Mouse (Mus musculus) embryonic facial prominence, embryonic 13.5 days (tissue): ENCODE data around the gene Plekhh2. TPM values are rescaled to one million over a fixed set of nuclear protein-coding genes. Genes with fewer than 3 reads are reported as not detected.

Experiments used
- ATAC-seq: fragments of 200-750 bp; cut with Nextera tagmentation; 2 replicates; pipeline ENCODE4 v1.8.0; 2017; ENCODE audit warnings: low read depth; ENCODE audit not compliant: insufficient number of reproducible peaks, insufficient read depth, low FRiP score, low TSS enrichment
- H3K27ac ChIP-seq: fragments of 300-500 bp; sonication (generic); 2 replicates; pipeline ENCODE4 v1.5.1; 2015; ENCODE audit warnings: moderate library complexity, mild to moderate bottlenecking, inconsistent platforms
- H3K27me3 ChIP-seq: fragments of 300-500 bp; sonication (generic); 2 replicates; pipeline ENCODE4 v1.6.1; 2015; ENCODE audit warnings: mild to moderate bottlenecking, inconsistent platforms
- H3K36me3 ChIP-seq: fragments of 300-500 bp; sonication (generic); 2 replicates; pipeline ENCODE4 v1.6.1; 2015; ENCODE audit warnings: mild to moderate bottlenecking, inconsistent platforms
- H3K4me1 ChIP-seq: fragments of 300-500 bp; sonication (generic); 2 replicates; pipeline ENCODE4 v1.6.1; 2015; ENCODE audit warnings: inconsistent platforms
- H3K4me2 ChIP-seq: fragments of 300-500 bp; sonication (generic); 2 replicates; pipeline ENCODE4 v1.6.1; 2015; ENCODE audit warnings: moderate library complexity, mild to moderate bottlenecking, inconsistent platforms
- H3K4me3 ChIP-seq: fragments of 300-500 bp; sonication (generic); 2 replicates; pipeline ENCODE4 v1.5.1; 2015; ENCODE audit warnings: mild to moderate bottlenecking, inconsistent platforms
- H3K9ac ChIP-seq: fragments of 300-500 bp; sonication (generic); 2 replicates; pipeline ENCODE4 v1.6.1; 2015; ENCODE audit warnings: mild to moderate bottlenecking, inconsistent platforms
- H3K9me3 ChIP-seq: fragments of 300-500 bp; sonication (generic); 2 replicates; pipeline ENCODE4 v1.6.1; 2016; ENCODE audit warnings: inconsistent platforms
- WGBS: fragments of 180-500 bp; shearing (Covaris S2); methylation state at CpG from one replicate; pipeline ENCODE4 v1.1.7; 2015; ENCODE audit warnings: mixed read lengths; 5-methylcytosine and 5-hydroxymethylcytosine counted together
- polyA plus RNA-seq: library from polyadenylated mRNA; unstranded; fragments of >200 nt; fragmentation: Nextera tagmentation; extraction: Ambion mirVana; gene quantifications from 2 replicates; pipeline ENCODE4 v1.2.1, GENCODE M21; 2015

Gene Plekhh2
- polyA plus RNA-seq, 1 experiment from 2014 or later, result 9.2 TPM

GRCm38 (mm10) chr17:84519346-84519745 lies 7.7 kb downstream of the Plekhh2 start:
- no peak overlapping the region for H3K4me2 ChIP-seq
- H3K4me1 ChIP-seq, result no peaks in the 10 kb centered on the region
- WGBS, result 87% methylated on average over 3 of the region's 3 CpGs
- H3K27me3 ChIP-seq, result no peaks in the 10 kb centered on the region
- ATAC-seq, result no peak
- 0 out of 2 replicates have a peak, but pooled peaks cover 11% of the 10 kb centered on the region for H3K36me3 ChIP-seq
- H3K9me3 ChIP-seq, result no peaks in the 10 kb centered on the region
- H3K27ac ChIP-seq, result no peak overlapping the region
- H3K4me3 ChIP-seq, result no peak overlapping the region
- no peak overlapping the region for H3K9ac ChIP-seq

- Histone ChIP-seq H3K4me2 (no peak overlapping the region), H3K27me3 (no peaks in the 10 kb centered on the region), H3K4me3 (no peak overlapping the region), H3K4me1 (no peaks in the 10 kb centered on the region), H3K9me3 (no peaks in the 10 kb centered on the region), H3K27ac (no peak overlapping the region), H3K9ac (no peak overlapping the region), H3K36me3 (0 out of 2 replicates have a peak, but pooled peaks cover 11% of the 10 kb centered on the region)
- no peak for ATAC-seq
Measured at GRCm38 (mm10) chr17:84520057-84520456, 8.4 kb downstream of the Plekhh2 start.

- ATAC-seq, result no peak
Measured at GRCm38 (mm10) chr17:84529356-84529755, 17.7 kb downstream of the Plekhh2 start.

GRCm38 (mm10) chr17:84530202-84530796 lies 18.6 kb downstream of the Plekhh2 start:
- peaks cover 30% of the 10 kb centered on the region for H3K4me1 ChIP-seq
- no peaks in the 10 kb centered on the region for H3K27me3 ChIP-seq
- H3K9me3 ChIP-seq, result no peaks in the 10 kb centered on the region
- H3K36me3 ChIP-seq, result no peaks in the 10 kb centered on the region
- H3K9ac ChIP-seq, result no peak overlapping the region
- H3K4me2 ChIP-seq, result no peak overlapping the region
- no peak overlapping the region for H3K4me3 ChIP-seq
- 42% methylated on average over 3 of the region's 3 CpGs for WGBS
- H3K27ac ChIP-seq, result no peak overlapping the region
- ATAC-seq, result no peak

More at GRCm38 (mm10) chr17:84529356-84529755, 17.7 kb downstream of the Plekhh2 start:
- peaks cover 30% of the 10 kb centered on the region for H3K4me1 ChIP-seq
- peak overlapping the region; percentile 51; the same call in 1 of the 2 replicates for H3K27ac ChIP-seq
- no peaks in the 10 kb centered on the region for H3K9me3 ChIP-seq
- no peak overlapping the region for H3K4me2 ChIP-seq
- H3K36me3 ChIP-seq, result no peaks in the 10 kb centered on the region
- no peaks in the 10 kb centered on the region for H3K27me3 ChIP-seq
- 63% methylated on average over 4 of the region's 4 CpGs for WGBS
- H3K4me3 ChIP-seq, result no peak overlapping the region
- H3K9ac ChIP-seq, result no peak overlapping the region

DNA sequence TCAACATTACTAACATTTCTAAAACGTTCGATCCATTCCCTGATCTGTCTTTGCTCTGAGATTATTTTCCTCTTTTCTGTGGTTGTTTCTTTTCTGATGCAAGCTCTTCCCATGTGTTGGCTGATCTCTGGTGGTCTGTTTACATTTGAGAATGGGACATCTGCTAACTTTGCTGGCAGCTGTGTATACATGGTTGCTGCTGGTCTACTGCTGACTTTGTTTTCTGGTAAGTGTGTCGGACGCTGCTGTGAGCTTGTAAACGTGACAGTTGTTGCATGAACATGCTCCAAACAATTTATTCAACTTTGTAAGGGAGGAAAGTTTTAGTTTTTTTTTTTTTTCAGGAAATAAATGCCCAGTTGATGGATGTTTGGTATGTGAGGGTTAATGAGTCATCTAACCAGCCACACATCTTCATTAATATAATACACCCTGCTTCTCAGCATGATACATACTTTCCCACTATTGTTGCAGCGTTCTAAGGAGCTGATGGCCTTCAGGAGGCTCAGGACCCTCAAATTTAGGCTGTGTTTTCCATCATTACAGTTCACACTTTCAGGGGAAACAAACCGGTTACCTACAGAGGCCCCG lies 21.3 kb downstream of the Plekhh2 start:
- 69% methylated on average over 8 of the region's 8 CpGs for WGBS
- peaks cover 30% of the 10 kb centered on the region for H3K4me1 ChIP-seq
- peaks cover 12% of the 10 kb centered on the region for H3K36me3 ChIP-seq
- H3K4me2 ChIP-seq, result no peak overlapping the region
- ATAC-seq, result no peak
- H3K27me3 ChIP-seq, result no peaks in the 10 kb centered on the region
- no peaks in the 10 kb centered on the region for H3K9me3 ChIP-seq
- no peak overlapping the region for H3K27ac ChIP-seq
- no peak overlapping the region for H3K9ac ChIP-seq
- no peak overlapping the region for H3K4me3 ChIP-seq

GRCm38 (mm10) chr17:84533841-84534240 lies 22.1 kb downstream of the Plekhh2 start:
- Histone ChIP-seq H3K27ac (no peak overlapping the region), H3K27me3 (no peaks in the 10 kb centered on the region), H3K9me3 (no peaks in the 10 kb centered on the region), H3K9ac (no peak overlapping the region), H3K4me2 (no peak overlapping the region), H3K4me3 (no peak overlapping the region), H3K4me1 (peaks cover 30% of the 10 kb centered on the region), H3K36me3 (peaks cover 12% of the 10 kb centered on the region)
- ATAC-seq, result no peak
- WGBS, result 90% methylated on average over 4 of the region's 4 CpGs

- Histone ChIP-seq H3K9me3 (no peaks in the 10 kb centered on the region), H3K4me1 (peaks cover 25% of the 10 kb centered on the region), H3K36me3 (peaks cover 12% of the 10 kb centered on the region), H3K4me2 (no peak overlapping the region), H3K9ac (no peak overlapping the region), H3K27ac (no peak overlapping the region), H3K27me3 (no peaks in the 10 kb centered on the region), H3K4me3 (no peak overlapping the region)
- 77% methylated on average over 2 of the region's 2 CpGs for WGBS
- ATAC-seq, result no peak
Measured at GRCm38 (mm10) chr17:84534632-84535031, 22.9 kb downstream of the Plekhh2 start.

GRCm38 (mm10) chr17:84535226-84535625 lies 23.5 kb downstream of the Plekhh2 start:
- H3K27me3 ChIP-seq, result no peaks in the 10 kb centered on the region
- WGBS, result 80% methylated on average over 4 of the region's 4 CpGs
- H3K4me3 ChIP-seq, result no peak overlapping the region

GRCm38 (mm10) chr17:84537301-84537700 lies 25.6 kb downstream of the Plekhh2 start:
- no peak overlapping the region for H3K27ac ChIP-seq
- WGBS, result 97% methylated on average over 6 of the region's 6 CpGs
- H3K9ac ChIP-seq, result no peak overlapping the region

More at GRCm38 (mm10) chr17:84535226-84535625, 23.5 kb downstream of the Plekhh2 start:
- no peak overlapping the region for H3K4me2 ChIP-seq
- H3K4me1 ChIP-seq, result peaks cover 21% of the 10 kb centered on the region
- H3K9ac ChIP-seq, result no peak overlapping the region
- peaks cover 12% of the 10 kb centered on the region for H3K36me3 ChIP-seq
- ATAC-seq, result no peak
- H3K27ac ChIP-seq, result no peak overlapping the region
- no peaks in the 10 kb centered on the region for H3K9me3 ChIP-seq

DNA sequence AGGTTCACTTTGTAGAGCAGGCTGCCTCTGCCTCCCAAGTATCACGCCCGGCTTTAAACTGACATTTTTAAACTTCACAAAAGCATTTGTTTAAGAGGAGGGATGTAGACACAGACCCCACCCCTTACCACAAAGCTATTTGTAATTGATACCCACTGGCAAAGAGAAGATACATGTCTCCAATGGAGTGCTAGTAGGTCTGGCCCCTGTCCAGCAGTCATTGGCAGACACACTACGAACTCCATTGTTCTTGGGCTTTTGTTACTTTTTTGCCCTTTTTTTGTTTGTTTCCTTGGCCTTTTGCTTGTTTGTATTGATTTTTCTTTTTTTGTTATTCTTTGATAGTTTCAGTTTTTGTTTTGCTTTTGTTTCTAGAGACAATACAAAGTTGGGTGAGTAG lies 26.3 kb downstream of the Plekhh2 start:
- Histone ChIP-seq H3K9ac (no peak overlapping the region), H3K4me1 (peaks cover 4% of the 10 kb centered on the region), H3K27me3 (no peaks in the 10 kb centered on the region), H3K36me3 (peaks cover 17% of the 10 kb centered on the region), H3K4me3 (no peak overlapping the region), H3K27ac (no peak overlapping the region), H3K9me3 (peaks cover 2% of the 10 kb centered on the region; the same call in 1 of the 2 replicates), H3K4me2 (no peak overlapping the region)
- no peak for ATAC-seq
- 72% methylated on average over 3 of the region's 3 CpGs for WGBS

More at GRCm38 (mm10) chr17:84537301-84537700, 25.6 kb downstream of the Plekhh2 start:
- H3K4me3 ChIP-seq, result no peak overlapping the region
- H3K4me1 ChIP-seq, result peaks cover 11% of the 10 kb centered on the region
- no peak overlapping the region for H3K4me2 ChIP-seq
- H3K36me3 ChIP-seq, result peaks cover 12% of the 10 kb centered on the region
- no peaks in the 10 kb centered on the region for H3K27me3 ChIP-seq
- H3K9me3 ChIP-seq, result no peaks in the 10 kb centered on the region
- ATAC-seq, result no peak

- Histone ChIP-seq H3K9ac (no peak overlapping the region), H3K27me3 (no peaks in the 10 kb centered on the region), H3K36me3 (peaks cover 24% of the 10 kb centered on the region), H3K4me3 (no peak overlapping the region), H3K9me3 (peaks cover 2% of the 10 kb centered on the region; the same call in 1 of the 2 replicates), H3K4me2 (no peak overlapping the region), H3K4me1 (no peaks in the 10 kb centered on the region), H3K27ac (no peak overlapping the region)
- ATAC-seq, result no peak
- 85% methylated on average over 8 of the region's 8 CpGs for WGBS
Measured at GRCm38 (mm10) chr17:84540603-84541002, 28.9 kb downstream of the Plekhh2 start.
